Mouse (Mus musculus): ENCODE results near the gene Itsn1. TPM values are rescaled to one million over a fixed set of nuclear protein-coding genes. Genes with fewer than 3 reads are reported as not detected.
A peak's percentile ranks its signal among the peaks of the same experiment; 100 is the strongest.

Gene Itsn1
- polyA plus RNA-seq, 2 experiments, result 24.8 to 46.6 TPM

DNA sequence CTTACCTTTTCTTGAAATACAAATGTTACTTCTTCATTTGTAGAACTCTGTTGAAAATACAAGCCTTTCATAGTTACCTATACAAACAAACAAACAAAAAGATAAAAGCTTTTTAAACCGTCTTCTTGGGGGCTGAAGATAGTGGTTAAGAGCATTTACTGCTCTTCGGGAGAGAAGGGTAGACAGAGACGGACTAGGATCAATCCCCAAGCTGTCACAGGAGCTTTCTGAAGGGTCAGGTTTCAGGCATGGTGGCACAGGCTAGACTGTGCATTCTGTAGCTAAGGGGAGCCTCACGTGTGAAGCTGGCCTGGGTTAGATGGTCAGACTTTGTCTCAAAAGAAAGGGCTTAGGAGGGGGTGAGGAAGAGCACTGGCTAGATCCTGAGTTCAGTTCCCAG, 11.7 kb upstream of the Itsn1 start:
- H3K9ac ChIP-seq (ENCODE audit: low read depth, low read length, severe bottlenecking), result no peak overlapping the region
- no peaks in the 10 kb centered on the region for H3K4me1 ChIP-seq (ENCODE audit: control insufficient read depth, insufficient read depth, low read length)
- H3K4me2 ChIP-seq (replicated peaks; ENCODE audit: low read depth, low read length, severe bottlenecking), result no peak overlapping the region
- H3K4me3 ChIP-seq (replicated peaks; ENCODE audit: low read length), result no peak overlapping the region
- H3K36me3 ChIP-seq (ENCODE audit: control insufficient read depth, insufficient read depth, low read length), result peaks cover 32% of the 10 kb centered on the region
- H3K27me3 ChIP-seq (ENCODE audit: control insufficient read depth, insufficient read depth, low read length), result no peaks in the 10 kb centered on the region
- no peak for ATAC-seq (ENCODE audit: low FRiP score, low read depth)
- no peaks in the 10 kb centered on the region for H3K9me3 ChIP-seq (ENCODE audit: control insufficient read depth, low read length)
- no peak for DNase-seq (ENCODE audit: low spot score)
- WGBS, result 83% methylated on average over 4 of the region's 4 CpGs
- no peak overlapping the region for H3K27ac ChIP-seq (replicated peaks; ENCODE audit: low read depth, low read length)
- TF ChIP-seq POLR2A (IDR thresholded peaks at IDR 0.05; ENCODE audit: borderline replicate concordance, extremely low read depth, insufficient read depth, insufficient read length), result no peak

DNA sequence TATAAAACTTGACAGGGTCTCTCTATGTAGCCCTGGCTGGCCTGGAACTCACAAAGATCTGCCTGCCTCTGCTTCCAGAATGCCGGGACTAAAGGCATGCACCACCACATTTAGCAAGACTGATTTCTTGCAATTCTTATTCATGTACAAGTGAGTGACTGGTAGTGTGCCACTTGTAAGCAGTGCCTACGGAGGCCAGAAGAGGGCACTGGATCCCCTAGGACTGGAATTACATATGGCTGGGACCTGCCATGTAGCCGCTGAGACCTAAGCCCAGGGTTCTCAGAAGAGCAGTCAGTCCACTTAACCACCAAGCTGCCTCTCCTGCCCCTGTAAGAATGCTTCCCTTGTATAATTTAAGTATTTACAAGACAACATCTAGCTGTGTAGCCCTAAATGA, 4.8 kb upstream of the Itsn1 start:
- Histone ChIP-seq H3K36me3 (ENCODE audit: control insufficient read depth, insufficient read depth, low read length) (peaks cover 6% of the 10 kb centered on the region; the same call in 1 of the 2 replicates), H3K4me2 (replicated peaks; ENCODE audit: low read depth, low read length, severe bottlenecking) (no peak overlapping the region), H3K27ac (replicated peaks; ENCODE audit: low read depth, low read length) (no peak overlapping the region), H3K9me3 (ENCODE audit: control insufficient read depth, low read length) (no peaks in the 10 kb centered on the region), H3K9ac (ENCODE audit: low read depth, low read length, severe bottlenecking) (no peak overlapping the region), H3K27me3 (ENCODE audit: control insufficient read depth, insufficient read depth, low read length) (no peaks in the 10 kb centered on the region), H3K4me1 (ENCODE audit: control insufficient read depth, insufficient read depth, low read length) (peaks cover 15% of the 10 kb centered on the region), H3K4me3 (replicated peaks; ENCODE audit: low read length) (no peak overlapping the region)
- no peak for ATAC-seq (ENCODE audit: low FRiP score, low read depth)
- WGBS, result 58% methylated on average over 3 of the region's 3 CpGs
- DNase-seq (ENCODE audit: low spot score), result peak; percentile 6
- TF ChIP-seq POLR2A (IDR thresholded peaks at IDR 0.05; ENCODE audit: borderline replicate concordance, extremely low read depth, insufficient read depth, insufficient read length), result no peak

- Histone ChIP-seq H3K9me3 (ENCODE audit: control insufficient read depth, low read length) (no peaks in the 10 kb centered on the region), H3K9ac (ENCODE audit: low read depth, low read length, severe bottlenecking) (no peak overlapping the region), H3K27ac (replicated peaks; ENCODE audit: low read depth, low read length) (no peak overlapping the region), H3K4me2 (replicated peaks; ENCODE audit: low read depth, low read length, severe bottlenecking) (peak overlapping the region; percentile 69), H3K4me3 (replicated peaks; ENCODE audit: low read length) (peak overlapping the region; percentile 80), H3K4me1 (ENCODE audit: control insufficient read depth, insufficient read depth, low read length) (peaks cover 30% of the 10 kb centered on the region), H3K27me3 (ENCODE audit: control insufficient read depth, insufficient read depth, low read length) (no peaks in the 10 kb centered on the region), H3K36me3 (ENCODE audit: control insufficient read depth, insufficient read depth, low read length) (no peaks in the 10 kb centered on the region)
- DNase-seq (ENCODE audit: low spot score) (no peak), ATAC-seq (ENCODE audit: low FRiP score, low read depth) (no peak)
- TF ChIP-seq POLR2A (IDR thresholded peaks at IDR 0.05; ENCODE audit: borderline replicate concordance, extremely low read depth, insufficient read depth, insufficient read length), result no peak
- 85% methylated on average over 15 of the region's 15 CpGs for WGBS
These were observed 1.6 kb upstream of the Itsn1 start for GRCm38 (mm10) chr16:91727433-91727832.

- peak; percentile 94 for ATAC-seq (ENCODE audit: low FRiP score, low read depth)
- H3K4me1 ChIP-seq (ENCODE audit: control insufficient read depth, insufficient read depth, low read length), result peaks cover 30% of the 10 kb centered on the region
- peak; percentile 99 for DNase-seq (ENCODE audit: low spot score)
- H3K36me3 ChIP-seq (ENCODE audit: control insufficient read depth, insufficient read depth, low read length), result no peaks in the 10 kb centered on the region
- peak within 1 kb of the TSS; percentile 78 for H3K4me2 ChIP-seq (replicated peaks; ENCODE audit: low read depth, low read length, severe bottlenecking)
- H3K27ac ChIP-seq (replicated peaks; ENCODE audit: low read depth, low read length), result peak within 1 kb of the TSS; percentile 89
- no peaks in the 10 kb centered on the region for H3K9me3 ChIP-seq (ENCODE audit: control insufficient read depth, low read length)
- peak within 1 kb of the TSS; percentile 93 for H3K9ac ChIP-seq (ENCODE audit: low read depth, low read length, severe bottlenecking)
- peak within 1 kb of the TSS; percentile 80 for H3K4me3 ChIP-seq (replicated peaks; ENCODE audit: low read length)
- H3K27me3 ChIP-seq (ENCODE audit: control insufficient read depth, insufficient read depth, low read length), result no peaks in the 10 kb centered on the region
- no peak; the same call in 1 of the 2 replicates for TF ChIP-seq POLR2A (IDR thresholded peaks at IDR 0.05; ENCODE audit: borderline replicate concordance, extremely low read depth, insufficient read depth, insufficient read length)
- WGBS, result under 1% methylated on average over 46 of the region's 46 CpGs
These were observed 687 bp upstream of the Itsn1 start, which contains the start of gene Cryzl1 for GRCm38 (mm10) chr16:91728123-91729065. Gene Cryzl1 (minus strand): TSS chr16:91728975.

GRCm38 (mm10) chr16:91729821-91730441, 850 bp downstream of the Itsn1 start:
- Histone ChIP-seq H3K4me1 (ENCODE audit: control insufficient read depth, insufficient read depth, low read length) (peaks cover 30% of the 10 kb centered on the region), H3K27ac (replicated peaks; ENCODE audit: low read depth, low read length) (peak overlapping the region; percentile 87), H3K27me3 (ENCODE audit: control insufficient read depth, insufficient read depth, low read length) (no peaks in the 10 kb centered on the region), H3K9ac (ENCODE audit: low read depth, low read length, severe bottlenecking) (peak overlapping the region; percentile 93), H3K9me3 (ENCODE audit: control insufficient read depth, low read length) (no peaks in the 10 kb centered on the region), H3K36me3 (ENCODE audit: control insufficient read depth, insufficient read depth, low read length) (no peaks in the 10 kb centered on the region), H3K4me3 (replicated peaks; ENCODE audit: low read length) (peak overlapping the region; percentile 80), H3K4me2 (replicated peaks; ENCODE audit: low read depth, low read length, severe bottlenecking) (peak overlapping the region; percentile 78)
- TF ChIP-seq POLR2A (IDR thresholded peaks at IDR 0.05; ENCODE audit: borderline replicate concordance, extremely low read depth, insufficient read depth, insufficient read length), result no peak
- no peak for ATAC-seq (ENCODE audit: low FRiP score, low read depth)
- peak; percentile 18 for DNase-seq (ENCODE audit: low spot score)
- WGBS, result under 1% methylated on average over 32 of the region's 44 CpGs
